Mouse (Mus musculus) stomach, embryonic 14.5 days (tissue): Measurements from ENCODE around the gene Zfp423. TPM values are rescaled to one million over a fixed set of nuclear protein-coding genes. Genes with fewer than 3 reads are reported as not detected.

Experiments used
- ATAC-seq: fragments of 200-750 bp; cut with Nextera tagmentation; 2 replicates; pipeline ENCODE4 v1.8.0; 2017; ENCODE audit warnings: low read depth, moderate TSS enrichment; ENCODE audit not compliant: insufficient number of reproducible peaks, insufficient read depth, low FRiP score
- H3K27ac ChIP-seq: fragments of 300-500 bp; sonication (generic); 2 replicates; pipeline ENCODE4 v1.5.1; 2014; ENCODE audit warnings: mild to moderate bottlenecking, low read length, moderate library complexity, mixed read lengths
- H3K27me3 ChIP-seq: fragments of 300-500 bp; sonication (generic); 2 replicates; pipeline ENCODE4 v1.6.1; 2014; ENCODE audit warnings: low read length, control low read depth, mixed read lengths; ENCODE audit not compliant: control insufficient read depth, insufficient read depth
- H3K36me3 ChIP-seq: fragments of 300-500 bp; sonication (generic); 2 replicates; pipeline ENCODE4 v1.6.1; 2014; ENCODE audit warnings: mild to moderate bottlenecking, control low read depth, low read length, moderate library complexity, mixed read lengths; ENCODE audit not compliant: control insufficient read depth, insufficient read depth
- H3K4me1 ChIP-seq: fragments of 300-500 bp; sonication (generic); 2 replicates; pipeline ENCODE4 v1.6.1; 2014; ENCODE audit warnings: low read length, control low read depth, mixed read lengths; ENCODE audit not compliant: control insufficient read depth, insufficient read depth
- H3K4me2 ChIP-seq: fragments of 300-500 bp; sonication (generic); replicated peaks from 2 replicates; pipeline ENCODE4 v1.6.1; 2014; ENCODE audit warnings: low read depth, low read length, control low read depth
- H3K4me3 ChIP-seq: fragments of 300-500 bp; sonication (generic); 2 replicates; pipeline ENCODE4 v1.5.1; 2014; ENCODE audit warnings: low read depth, low read length, control low read depth
- H3K9ac ChIP-seq: fragments of 300-500 bp; sonication (generic); replicated peaks from 2 replicates; pipeline ENCODE4 v1.6.1; 2014; ENCODE audit warnings: low read depth, mild to moderate bottlenecking, control low read depth, low read length, moderate library complexity, mixed read lengths
- H3K9me3 ChIP-seq: fragments of 300-500 bp; sonication (generic); 2 replicates; pipeline ENCODE4 v1.6.1; 2016; ENCODE audit warnings: low read depth, low read length, control low read depth; ENCODE audit not compliant: control insufficient read depth
- WGBS: fragments of 180-500 bp; shearing (Covaris S2); extraction: QIAGEN DNeasy Blood & Tissue Kit; methylation state at CpG from one replicate; pipeline ENCODE4 v1.1.7; 2014; 5-methylcytosine and 5-hydroxymethylcytosine counted together
- polyA plus RNA-seq: library from polyadenylated mRNA; unstranded; fragments of >200 nt; fragmentation: Nextera tagmentation; extraction: Ambion mirVana; gene quantifications from 2 replicates; pipeline ENCODE4 v1.2.1, GENCODE M21; 2014

Gene Zfp423
- polyA plus RNA-seq, 1 experiment from 2014 or later: 13.6 TPM

- H3K4me1 ChIP-seq: no peaks in the 10 kb centered on the region
- no peak overlapping the region for H3K9ac ChIP-seq
- H3K4me2 ChIP-seq: no peak overlapping the region
- no peaks in the 10 kb centered on the region for H3K27me3 ChIP-seq
- no peaks in the 10 kb centered on the region for H3K36me3 ChIP-seq
- ATAC-seq: no peak
- H3K27ac ChIP-seq: no peak overlapping the region
- 86% methylated on average over 10 of the region's 10 CpGs for WGBS
- no peaks in the 10 kb centered on the region for H3K9me3 ChIP-seq
- no peak overlapping the region for H3K4me3 ChIP-seq
Observed at GRCm38 (mm10) chr8:87794639-87795038, 164.8 kb downstream of the Zfp423 start.

GRCm38 (mm10) chr8:87791103-87791502 is 168.3 kb downstream of the Zfp423 start:
- Histone ChIP-seq H3K36me3 (no peaks in the 10 kb centered on the region), H3K4me1 (no peaks in the 10 kb centered on the region), H3K4me3 (no peak overlapping the region), H3K9ac (no peak overlapping the region), H3K9me3 (no peaks in the 10 kb centered on the region), H3K27me3 (no peaks in the 10 kb centered on the region), H3K27ac (no peak overlapping the region), H3K4me2 (no peak overlapping the region)
- no peak for ATAC-seq
- WGBS: 80% methylated on average over 6 of the region's 6 CpGs

- H3K36me3 ChIP-seq: peaks cover 15% of the 10 kb centered on the region; the same call in 1 of the 2 replicates
- no peak overlapping the region; the same call in 1 of the 2 replicates for H3K27ac ChIP-seq
- no peak overlapping the region for H3K9ac ChIP-seq
- H3K4me1 ChIP-seq: peaks cover 14% of the 10 kb centered on the region
- no peaks in the 10 kb centered on the region for H3K27me3 ChIP-seq
- no peak overlapping the region for H3K4me3 ChIP-seq
- ATAC-seq: no peak
- H3K9me3 ChIP-seq: no peaks in the 10 kb centered on the region
- 0 out of 2 replicates have a peak overlapping the region, but pooled peaks have one; percentile 5 for H3K4me2 ChIP-seq
- WGBS: 79% methylated on average over 13 of the region's 13 CpGs
Observed at GRCm38 (mm10) chr8:87784641-87785439, 174.6 kb downstream of the Zfp423 start.

- H3K4me1 ChIP-seq: peaks cover 14% of the 10 kb centered on the region
- no peaks in the 10 kb centered on the region for H3K27me3 ChIP-seq
- no peak overlapping the region for H3K9ac ChIP-seq
- no peak overlapping the region for H3K4me3 ChIP-seq
- 0 out of 2 replicates have a peak overlapping the region, but pooled peaks have one; percentile 5 for H3K4me2 ChIP-seq
- ATAC-seq: no peak
- no peaks in the 10 kb centered on the region for H3K9me3 ChIP-seq
- WGBS: 17% methylated on average over 13 of the region's 13 CpGs
- H3K27ac ChIP-seq: peak overlapping the region; percentile 55
- H3K36me3 ChIP-seq: peaks cover 15% of the 10 kb centered on the region; the same call in 1 of the 2 replicates
Observed at GRCm38 (mm10) chr8:87784227-87784626, 175.2 kb downstream of the Zfp423 start.

- Histone ChIP-seq H3K27ac (no peak overlapping the region), H3K4me2 (no peak overlapping the region), H3K4me1 (peaks cover 14% of the 10 kb centered on the region), H3K4me3 (no peak overlapping the region), H3K9me3 (no peaks in the 10 kb centered on the region), H3K36me3 (peaks cover 15% of the 10 kb centered on the region; the same call in 1 of the 2 replicates), H3K9ac (no peak overlapping the region), H3K27me3 (no peaks in the 10 kb centered on the region)
- 78% methylated on average over 15 of the region's 15 CpGs for WGBS
- no peak for ATAC-seq
Observed at GRCm38 (mm10) chr8:87783198-87783597, 176.2 kb downstream of the Zfp423 start.

- no peaks in the 10 kb centered on the region for H3K9me3 ChIP-seq
- no peak overlapping the region for H3K27ac ChIP-seq
- no peak overlapping the region for H3K4me3 ChIP-seq
- no peaks in the 10 kb centered on the region for H3K27me3 ChIP-seq
- H3K9ac ChIP-seq: no peak overlapping the region
- ATAC-seq: no peak
- no peak overlapping the region for H3K4me2 ChIP-seq
- 52% methylated on average over 8 of the region's 8 CpGs for WGBS
- H3K4me1 ChIP-seq: peaks cover 7% of the 10 kb centered on the region; the same call in 1 of the 2 replicates
- H3K36me3 ChIP-seq: peaks cover 14% of the 10 kb centered on the region; the same call in 1 of the 2 replicates
Observed at GRCm38 (mm10) chr8:87777586-87777985, 181.8 kb downstream of the Zfp423 start.

- Histone ChIP-seq H3K9me3 (no peaks in the 10 kb centered on the region), H3K36me3 (peaks cover 6% of the 10 kb centered on the region; the same call in 1 of the 2 replicates), H3K4me2 (no peak overlapping the region), H3K27me3 (no peaks in the 10 kb centered on the region), H3K4me1 (peaks cover 7% of the 10 kb centered on the region; the same call in 1 of the 2 replicates), H3K27ac (no peak overlapping the region), H3K4me3 (no peak overlapping the region), H3K9ac (no peak overlapping the region)
- WGBS: 77% methylated on average over 3 of the region's 3 CpGs
- no peak for ATAC-seq
Observed at GRCm38 (mm10) chr8:87775889-87776288, 183.5 kb downstream of the Zfp423 start.

GRCm38 (mm10) chr8:87774966-87775365 is 184.4 kb downstream of the Zfp423 start:
- 77% methylated on average over 2 of the region's 2 CpGs for WGBS
- Histone ChIP-seq H3K9me3 (no peaks in the 10 kb centered on the region), H3K9ac (no peak overlapping the region), H3K27me3 (no peaks in the 10 kb centered on the region), H3K4me3 (no peak overlapping the region), H3K4me1 (peaks cover 7% of the 10 kb centered on the region; the same call in 1 of the 2 replicates), H3K4me2 (no peak overlapping the region), H3K27ac (no peak overlapping the region), H3K36me3 (no peaks in the 10 kb centered on the region)
- ATAC-seq: no peak
